Mouse (Mus musculus) embryonic facial prominence, embryonic 14.5 days (tissue): ENCODE measurements at regions not wholly inside any gene's neighbourhood (a gene's known extent, or its start where the extent isn't known, plus 50 kb on each side); places are given as distances from the start of the nearest gene placed in this dataset.

Experiments used
- ATAC-seq: fragments of 200-750 bp; cut with Nextera tagmentation; 2 replicates; pipeline ENCODE4 v1.8.0; 2017; ENCODE audit warnings: low read depth, moderate number of reproducible peaks, moderate TSS enrichment
- DNase-seq: peaks from one replicate; pipeline ENCODE4 v3.0.0-alpha.2; 2015; ENCODE audit warnings: low spot score
- H3K27ac ChIP-seq: fragments of 300-500 bp; sonication (generic); replicated peaks from 2 replicates; pipeline ENCODE4 v1.5.1; 2014; ENCODE audit warnings: low read depth, mild to moderate bottlenecking, low read length, moderate library complexity
- H3K27me3 ChIP-seq: fragments of 300-500 bp; sonication (generic); replicated peaks from 2 replicates; pipeline ENCODE4 v1.6.1; 2014; ENCODE audit warnings: low read length; ENCODE audit not compliant: control insufficient read depth, insufficient read depth
- H3K36me3 ChIP-seq: fragments of 300-500 bp; sonication (generic); 2 replicates; pipeline ENCODE4 v1.6.1; 2014; ENCODE audit warnings: low read length, mixed read lengths; ENCODE audit not compliant: control insufficient read depth, insufficient read depth
- H3K4me1 ChIP-seq: fragments of 300-500 bp; sonication (generic); 2 replicates; pipeline ENCODE4 v1.6.1; 2014; ENCODE audit warnings: antibody characterized with exemption, low read length; ENCODE audit not compliant: control insufficient read depth, insufficient read depth
- H3K4me2 ChIP-seq: fragments of 300-500 bp; sonication (generic); 2 replicates; pipeline ENCODE4 v1.6.1; 2014; ENCODE audit warnings: low read depth, mild to moderate bottlenecking, low read length, moderate library complexity, mixed read lengths
- H3K4me3 ChIP-seq: fragments of 300-500 bp; sonication (generic); 2 replicates; pipeline ENCODE4 v1.5.1; 2014; ENCODE audit warnings: low read depth, mild to moderate bottlenecking, low read length
- H3K9ac ChIP-seq: fragments of 300-500 bp; sonication (generic); 2 replicates; pipeline ENCODE4 v1.6.1; 2014; ENCODE audit warnings: low read depth, mild to moderate bottlenecking, low read length, moderate library complexity, mixed read lengths
- H3K9me3 ChIP-seq: fragments of 300-500 bp; sonication (generic); 2 replicates; pipeline ENCODE4 v1.6.1; 2016; ENCODE audit warnings: low read length; ENCODE audit not compliant: control insufficient read depth
- WGBS: fragments of 180-500 bp; shearing (Covaris S2); extraction: QIAGEN DNeasy Blood & Tissue Kit; methylation state at CpG from one replicate; pipeline ENCODE4 v1.1.7; 2014; 5-methylcytosine and 5-hydroxymethylcytosine counted together

DNA sequence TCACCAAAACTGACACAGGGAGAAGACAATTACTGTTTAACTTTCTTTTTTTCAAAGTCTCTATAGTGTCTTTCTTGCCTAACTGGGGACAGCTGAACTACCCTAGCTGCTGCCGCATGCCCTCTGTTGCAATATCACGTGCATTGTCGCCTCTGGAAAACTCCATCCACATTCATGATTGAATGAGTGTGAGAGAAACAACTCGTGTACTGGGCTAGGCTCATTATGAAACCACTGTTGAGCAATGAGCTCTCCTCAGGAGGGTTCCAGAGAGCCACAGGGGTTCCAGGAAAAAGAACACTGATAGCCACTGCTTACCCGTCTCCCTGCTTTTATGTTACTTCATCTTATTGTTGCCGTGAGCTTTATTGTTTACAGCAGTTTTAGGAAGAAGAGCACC is 132.2 kb upstream of the Bcl6 start:
- 70% methylated on average over 6 of the region's 6 CpGs for WGBS
- H3K9me3 ChIP-seq = no peaks in the 10 kb centered on the region
- no peak for ATAC-seq
- no peaks in the 10 kb centered on the region for H3K4me1 ChIP-seq
- no peak overlapping the region for H3K4me2 ChIP-seq
- DNase-seq = no peak
- H3K9ac ChIP-seq = no peak overlapping the region
- no peak overlapping the region for H3K27ac ChIP-seq
- H3K4me3 ChIP-seq = no peak overlapping the region
- H3K27me3 ChIP-seq = no peaks in the 10 kb centered on the region
- H3K36me3 ChIP-seq = no peaks in the 10 kb centered on the region

DNA sequence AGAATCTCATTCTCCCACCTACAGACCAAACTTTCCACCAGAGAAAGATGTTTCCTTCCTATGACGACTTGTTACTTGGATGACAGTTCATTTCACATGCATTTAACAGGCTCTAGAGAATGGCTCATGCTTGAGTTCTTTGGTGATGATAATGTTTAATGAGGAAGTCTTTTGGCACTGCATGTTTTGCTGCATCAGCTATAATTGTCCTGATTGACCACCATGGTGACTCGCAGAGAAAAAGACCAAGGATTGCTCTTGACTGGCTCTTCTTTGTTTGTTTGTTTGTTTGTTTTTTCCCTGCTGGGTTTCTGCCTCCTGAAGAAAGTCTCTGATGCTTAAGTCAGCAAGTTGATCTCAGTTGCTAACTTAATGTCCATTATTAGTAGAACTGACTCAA is 129.8 kb upstream of the Bcl6 start:
- H3K27ac ChIP-seq = no peak overlapping the region
- 82% methylated on average over 2 of the region's 2 CpGs for WGBS

DNA sequence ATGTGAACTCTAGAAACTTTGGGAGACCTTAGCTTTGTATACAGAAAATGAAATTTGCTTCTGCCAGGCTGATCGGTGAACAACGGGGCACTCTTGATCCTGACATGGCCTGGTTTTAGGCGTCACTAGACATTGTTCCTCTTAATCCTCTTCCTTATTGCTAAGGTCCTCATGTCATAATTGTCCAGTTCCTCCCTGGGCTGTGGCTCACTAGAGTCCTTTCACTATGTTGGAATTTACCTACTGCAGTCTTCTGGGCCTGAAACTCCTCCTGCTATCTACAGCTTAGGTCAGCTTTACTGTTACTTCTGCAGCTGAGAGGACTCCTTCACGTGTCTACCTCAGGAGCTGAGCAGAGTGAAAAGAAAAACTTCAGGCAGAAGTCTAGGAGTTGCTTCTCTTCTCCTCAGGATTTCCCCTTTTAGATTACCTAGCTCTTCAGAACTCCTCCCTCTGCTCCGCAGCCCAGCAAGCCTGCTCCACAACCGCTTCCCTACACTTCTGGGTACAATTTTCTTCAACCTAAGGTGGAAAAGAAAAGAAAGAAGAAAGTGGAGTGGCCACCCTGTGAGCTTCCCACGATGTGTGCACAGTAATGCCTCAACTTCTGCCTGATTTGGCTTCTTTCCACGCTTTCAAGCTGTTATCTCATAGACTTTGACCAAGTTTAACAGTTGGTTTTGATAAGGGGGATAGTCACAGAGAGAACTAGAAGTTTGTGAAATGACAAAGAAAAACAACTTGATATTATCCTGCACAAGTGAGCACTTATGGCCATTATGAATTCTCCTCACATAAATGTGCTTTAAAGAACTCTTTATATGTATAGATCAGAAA is 114.4 kb upstream of the Bcl6 start:
- H3K4me2 ChIP-seq = no peak overlapping the region
- H3K36me3 ChIP-seq = no peaks in the 10 kb centered on the region
- no peak overlapping the region for H3K27ac ChIP-seq
- no peak overlapping the region for H3K9ac ChIP-seq
- no peaks in the 10 kb centered on the region for H3K27me3 ChIP-seq
- no peaks in the 10 kb centered on the region for H3K9me3 ChIP-seq
- WGBS = 75% methylated on average over 8 of the region's 8 CpGs
- ATAC-seq (no peak), DNase-seq (no peak)
- no peaks in the 10 kb centered on the region for H3K4me1 ChIP-seq
- no peak overlapping the region for H3K4me3 ChIP-seq

More for the DNA sequence above, 129.8 kb upstream of the Bcl6 start:
- H3K36me3 ChIP-seq = no peaks in the 10 kb centered on the region
- no peak for DNase-seq
- no peak for ATAC-seq
- no peaks in the 10 kb centered on the region for H3K4me1 ChIP-seq
- H3K9ac ChIP-seq = no peak overlapping the region
- H3K4me3 ChIP-seq = no peak overlapping the region
- H3K9me3 ChIP-seq = no peaks in the 10 kb centered on the region
- H3K27me3 ChIP-seq = no peaks in the 10 kb centered on the region
- H3K4me2 ChIP-seq = no peak overlapping the region

DNA sequence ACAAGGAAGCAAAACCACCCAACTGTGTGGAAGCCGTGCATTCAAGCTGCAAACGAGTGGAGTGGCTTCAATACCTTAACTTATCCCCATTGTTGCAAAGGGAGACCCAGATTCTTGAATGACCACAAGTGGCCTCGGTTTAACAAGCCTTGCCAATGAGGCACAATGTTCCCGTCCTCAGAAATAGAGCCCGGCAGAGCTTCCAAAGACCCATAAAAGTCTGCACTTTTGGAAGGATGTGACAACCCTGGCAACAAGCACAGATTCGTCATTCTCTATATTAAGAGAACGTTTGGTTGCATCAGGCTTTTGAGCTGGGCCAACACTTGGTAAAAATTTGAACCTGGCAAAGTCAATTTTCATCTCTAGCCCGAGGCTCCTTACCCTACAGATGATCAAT is 108.9 kb upstream of the Bcl6 start:
- Histone ChIP-seq H3K4me1 (no peaks in the 10 kb centered on the region), H3K36me3 (no peaks in the 10 kb centered on the region), H3K4me3 (no peak overlapping the region), H3K9me3 (no peaks in the 10 kb centered on the region), H3K27ac (no peak overlapping the region), H3K4me2 (no peak overlapping the region), H3K27me3 (no peaks in the 10 kb centered on the region), H3K9ac (no peak overlapping the region)
- ATAC-seq = no peak
- WGBS = 76% methylated on average over 8 of the region's 8 CpGs
- no peak for DNase-seq

DNA sequence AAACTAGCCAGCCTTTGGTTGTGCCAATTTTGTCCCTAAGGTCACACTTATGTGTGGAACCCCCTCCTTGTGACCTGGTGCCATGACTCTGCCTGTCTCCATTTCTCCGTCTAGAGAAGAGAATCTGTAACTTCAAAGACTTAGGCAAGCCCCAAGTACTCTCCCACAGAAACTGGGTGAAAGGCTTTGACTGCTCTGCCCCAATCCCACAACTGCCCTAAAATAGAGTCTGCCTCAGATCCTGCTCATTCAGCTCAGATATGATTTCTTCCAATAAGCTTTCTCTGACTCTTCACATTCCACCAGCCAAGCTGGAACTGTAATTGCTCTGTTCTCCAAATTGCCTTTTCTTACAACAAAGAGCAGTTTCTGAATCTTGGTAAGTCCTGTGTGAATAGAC is 107.4 kb upstream of the Bcl6 start:
- H3K27me3 ChIP-seq = no peaks in the 10 kb centered on the region
- no peak for DNase-seq
- WGBS = 61% methylated on average over 1 of the region's 1 CpGs

DNA sequence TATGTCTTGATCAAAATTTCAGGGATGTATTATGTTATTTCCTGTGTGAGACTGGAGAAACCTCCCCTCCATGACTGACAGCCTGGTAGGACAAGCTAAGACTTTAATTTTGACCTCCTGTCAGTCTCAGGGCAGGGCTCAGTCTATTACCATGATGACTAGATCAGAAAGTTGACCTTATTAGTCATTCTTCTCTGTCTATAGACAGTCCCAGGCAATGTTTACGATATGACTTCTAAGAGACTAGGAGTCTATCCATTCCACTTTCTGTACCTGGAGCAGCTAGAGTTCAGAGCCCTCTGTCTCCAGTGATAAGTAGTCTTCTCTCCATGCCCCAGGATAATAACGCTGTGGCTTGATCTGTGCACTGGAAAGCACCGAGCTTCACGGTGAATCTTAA is 107.0 kb upstream of the Bcl6 start:
- Histone ChIP-seq H3K4me3 (no peak overlapping the region), H3K27ac (no peak overlapping the region), H3K4me1 (no peaks in the 10 kb centered on the region), H3K9me3 (no peaks in the 10 kb centered on the region), H3K27me3 (no peaks in the 10 kb centered on the region), H3K9ac (no peak overlapping the region), H3K4me2 (no peak overlapping the region), H3K36me3 (no peaks in the 10 kb centered on the region)
- DNase-seq (no peak), ATAC-seq (no peak)
- 92% methylated on average over 4 of the region's 4 CpGs for WGBS

More for the DNA sequence above, 107.4 kb upstream of the Bcl6 start:
- H3K4me2 ChIP-seq = no peak overlapping the region
- H3K4me3 ChIP-seq = no peak overlapping the region
- H3K9me3 ChIP-seq = no peaks in the 10 kb centered on the region
- no peak overlapping the region for H3K27ac ChIP-seq
- no peaks in the 10 kb centered on the region for H3K36me3 ChIP-seq
- no peaks in the 10 kb centered on the region for H3K4me1 ChIP-seq
- H3K9ac ChIP-seq = no peak overlapping the region
- ATAC-seq = no peak

DNA sequence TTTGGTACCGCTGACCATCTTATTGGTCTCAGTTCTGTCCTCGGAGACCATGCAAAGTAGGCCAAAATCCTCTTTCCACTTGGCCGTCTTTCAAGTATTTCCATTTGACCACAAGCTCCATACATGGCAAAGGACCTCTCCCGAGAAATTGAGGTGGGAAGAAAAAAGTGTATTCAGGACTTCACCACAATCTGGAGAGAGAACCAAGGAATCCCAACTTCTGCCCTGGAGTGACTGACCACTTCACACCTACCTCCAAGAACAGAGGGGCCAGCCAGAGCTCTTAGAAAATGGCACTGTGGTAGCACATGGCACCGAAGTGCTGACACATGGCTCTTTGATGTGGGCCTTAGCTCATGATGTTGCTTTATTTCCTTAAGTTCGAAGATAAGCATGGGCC is 105.9 kb upstream of the Bcl6 start:
- ATAC-seq = no peak
- no peak for DNase-seq
- Histone ChIP-seq H3K9me3 (no peaks in the 10 kb centered on the region), H3K4me2 (no peak overlapping the region), H3K4me3 (no peak overlapping the region), H3K4me1 (no peaks in the 10 kb centered on the region), H3K9ac (no peak overlapping the region), H3K36me3 (no peaks in the 10 kb centered on the region), H3K27ac (no peak overlapping the region), H3K27me3 (no peaks in the 10 kb centered on the region)
- WGBS = 78% methylated on average over 6 of the region's 6 CpGs

DNA sequence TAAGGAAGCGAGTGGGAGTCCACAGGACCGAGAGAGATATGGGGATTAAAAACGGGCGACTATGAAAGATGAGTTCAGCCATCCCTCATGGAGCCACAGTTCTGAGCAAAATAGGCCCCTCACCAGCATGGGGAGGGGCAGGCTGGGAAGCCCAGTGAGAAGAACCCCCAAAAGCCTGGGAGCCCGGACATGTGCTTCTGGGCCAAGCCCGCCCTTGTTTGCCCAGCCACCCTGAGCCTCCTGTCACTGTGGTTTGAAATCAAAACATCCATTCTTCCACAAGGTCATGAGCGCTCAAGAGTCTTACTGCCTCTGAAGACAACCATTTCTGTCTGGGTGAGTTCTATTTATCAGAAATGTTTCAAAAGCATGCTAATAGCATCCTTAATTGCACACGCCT is 105.0 kb upstream of the Bcl6 start:
- H3K9me3 ChIP-seq = no peaks in the 10 kb centered on the region
- no peak overlapping the region for H3K9ac ChIP-seq
- H3K4me2 ChIP-seq = no peak overlapping the region
- H3K4me3 ChIP-seq = no peak overlapping the region
- ATAC-seq (no peak), DNase-seq (no peak)
- no peaks in the 10 kb centered on the region for H3K27me3 ChIP-seq
- H3K4me1 ChIP-seq = no peaks in the 10 kb centered on the region
- no peak overlapping the region for H3K27ac ChIP-seq
- 90% methylated on average over 8 of the region's 8 CpGs for WGBS
- H3K36me3 ChIP-seq = no peaks in the 10 kb centered on the region
